In the genomic region with DNA sequence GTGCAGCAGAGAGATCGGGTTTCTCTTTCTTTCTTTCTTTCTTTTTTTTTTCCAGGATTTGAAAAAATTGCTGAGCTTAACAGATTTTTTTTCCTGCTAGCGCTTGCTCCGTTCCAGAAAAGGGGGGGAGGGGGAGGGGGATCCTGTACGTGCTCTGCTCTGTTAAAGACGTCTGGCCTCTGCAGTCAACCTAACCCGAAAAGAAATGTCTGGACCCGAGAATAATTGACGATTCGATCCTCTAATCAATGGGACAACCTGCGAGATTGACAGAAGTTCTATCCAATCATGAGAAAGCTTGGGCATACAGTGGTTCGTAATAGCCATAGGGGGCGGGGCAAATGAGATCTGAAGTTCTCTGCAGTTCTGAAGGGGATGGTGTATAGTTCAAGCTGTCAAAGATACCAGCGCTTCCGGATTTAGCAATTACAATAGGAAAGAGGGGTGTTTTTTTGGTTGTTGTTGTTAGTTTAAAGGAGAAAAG, we compare ENCODE assay signal across 8 mouse cellular contexts. TPM values are rescaled to one million over a fixed set of nuclear protein-coding genes. Genes with fewer than 3 reads are reported as not detected.
DNase-seq lines count a peak whose midpoint lies in the region; ATAC-seq lines count a peak whose summit lies in the region.

No protein-coding gene starts in this region.

- peaks cover 29% of the 10 kb centered on the region for H3K4me1 ChIP-seq in hindbrain, embryonic 15.5 days (replicated peaks)

- under 1% methylated on average over 13 of the region's 14 CpGs for WGBS in hindbrain, embryonic 15.5 days

- peak overlapping the region; percentile 74 for H3K27ac ChIP-seq in hindbrain, embryonic 15.5 days (replicated peaks)

- 0 out of 2 replicates have a peak, but pooled peaks cover 3% of the 10 kb centered on the region for H3K27me3 ChIP-seq in hindbrain, embryonic 15.5 days

- no peaks in the 10 kb centered on the region for H3K9me3 ChIP-seq in hindbrain, embryonic 15.5 days

- H3K36me3 ChIP-seq in hindbrain, embryonic 15.5 days: no peaks in the 10 kb centered on the region

- H3K4me3 ChIP-seq in hindbrain, embryonic 15.5 days: peak overlapping the region; percentile 56

- DNase-seq in cerebellum, postnatal 4 days (ENCODE audit: low spot score in 2 of 2): peak; percentile 42 to 88
- peak; percentile 86 to 97 for DNase-seq in frontal cortex, postnatal 36 days (ENCODE audit: low spot score in 2 of 2)
- DNase-seq in layer of hippocampus, postnatal 36 days: peak; percentile 85 to 92
- DNase-seq in lung, postnatal 36 days: peak; percentile 99
- peak; percentile 98 for DNase-seq in retina, embryonic 14.5 days (ENCODE audit: low spot score)
- DNase-seq in thymus, postnatal 36 days: peak; percentile 77 to 82

- peak; percentile 79 for ATAC-seq in activated CD4-positive, CD25-positive, alpha-beta regulatory T cell, adult 4 months
- ATAC-seq in hindbrain, embryonic 15.5 days (ENCODE audit: low FRiP score, low read depth): peak; percentile 77

- peak overlapping the region; percentile 30 for H3K9ac ChIP-seq in hindbrain, embryonic 15.5 days

- H3K4me2 ChIP-seq in hindbrain, embryonic 15.5 days: peak overlapping the region; percentile 86

RNA-seq across cellular contexts. Expression of a gene that starts 0.6 kb away (rescaled TPM):
- polyA plus RNA-seq in activated CD4-positive, CD25-positive, alpha-beta regulatory T cell, adult 4 months (2017; shearing (Covaris generic)): 10 to 100 TPM in 1 of 2 experiments, 1 to 10 TPM in 1; 7.3 to 12.6 TPM
- 39.5 and 47.1 TPM in 2 replicates for polyA plus RNA-seq in hindbrain, embryonic 15.5 days (2015; fragmentation: Nextera tagmentation; extraction: Ambion mirVana)
- total RNA-seq in layer of hippocampus, postnatal 36 days (2021): 100 to 1,000 TPM; 103 to 121 TPM

RNA-seq across cellular contexts. Expression of a gene that starts 4.7 kb away (rescaled TPM):
- polyA plus RNA-seq in activated CD4-positive, CD25-positive, alpha-beta regulatory T cell, adult 4 months (2017; shearing (Covaris generic)): not detected
- polyA plus RNA-seq in hindbrain, embryonic 15.5 days (2015; fragmentation: Nextera tagmentation; extraction: Ambion mirVana): 20.2 and 23.1 TPM in 2 replicates
- 1 to 10 TPM; 7.5 to 8.6 TPM for total RNA-seq in layer of hippocampus, postnatal 36 days (2021)

Comparison
In these comparisons a context has a peak if more than half of its experiments do, and no peak if none do; other contexts are left out.
1. Peak in every context shown above with its lines: DNase-seq, ATAC-seq, H3K4me3 ChIP-seq and H3K27ac ChIP-seq.
2. RNA of a gene that starts 4.7 kb away (polyA plus RNA-seq): 20.2 to 23.1 TPM in hindbrain, embryonic 15.5 days; not detected in activated CD4-positive, CD25-positive, alpha-beta regulatory T cell, adult 4 months; every median in the first group is over 10 times any median in the second.